Mouse (Mus musculus) embryonic fibroblast, embryonic 13.5 days (primary cell): ENCODE data around the gene Nmt2.

Experiments used
- CTCF ChIP-seq: IDR thresholded peaks from 2 replicates; pipeline ENCODE4 v1.5.1; 2011; ENCODE audit warnings: mild to moderate bottlenecking, control low read depth, low read length, moderate library complexity, borderline replicate concordance; ENCODE audit not compliant: insufficient read depth
- POLR2A ChIP-seq: IDR thresholded peaks from 2 replicates; pipeline ENCODE4 v1.6.1; 2011; ENCODE audit warnings: low read depth, mild to moderate bottlenecking, control low read depth, low read length, moderate library complexity

DNA sequence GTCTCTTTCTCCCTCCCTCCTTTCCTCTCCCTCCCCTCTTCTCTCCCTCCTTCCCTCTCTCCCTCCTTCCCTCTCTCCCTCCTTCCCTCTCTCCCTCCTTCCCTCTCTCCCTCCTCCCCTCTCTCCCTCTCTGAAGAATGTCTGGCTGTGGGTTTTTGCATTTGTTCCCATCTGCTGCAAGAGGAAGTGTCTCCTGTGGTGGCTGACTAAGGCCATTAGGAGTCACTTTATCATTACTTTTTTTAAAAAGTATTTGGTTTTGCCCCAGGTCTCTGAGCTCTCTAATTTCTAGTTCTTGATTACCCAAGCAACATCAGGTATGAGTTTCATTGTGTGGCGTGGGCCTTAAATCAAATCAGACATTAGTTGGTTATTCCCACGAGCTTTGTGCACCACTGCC is 7.9 kb upstream of the Nmt2 start:
- TF ChIP-seq CTCF (no peak), POLR2A (no peak)
